Mouse (Mus musculus) thymus, adult 2 months (tissue): ENCODE results near the gene Olfr1496.

Experiments
- CTCF ChIP-seq: fragments of 200-500 bp; IDR thresholded peaks from 2 replicates; pipeline ENCODE4 v1.5.1; 2012; ENCODE audit warnings: mild to moderate bottlenecking, control low read depth, low read length, moderate library complexity, borderline replicate concordance; ENCODE audit not compliant: control insufficient read depth, poor library complexity, insufficient read depth; ENCODE audit errors: extremely low read depth
- POLR2A ChIP-seq: fragments of 200-500 bp; IDR thresholded peaks from 2 replicates; pipeline ENCODE4 v1.6.1; 2012; ENCODE audit warnings: mild to moderate bottlenecking, low read length, control low read depth, moderate library complexity; ENCODE audit not compliant: control insufficient read depth, poor library complexity, insufficient read depth; ENCODE audit errors: extremely low read depth

DNA sequence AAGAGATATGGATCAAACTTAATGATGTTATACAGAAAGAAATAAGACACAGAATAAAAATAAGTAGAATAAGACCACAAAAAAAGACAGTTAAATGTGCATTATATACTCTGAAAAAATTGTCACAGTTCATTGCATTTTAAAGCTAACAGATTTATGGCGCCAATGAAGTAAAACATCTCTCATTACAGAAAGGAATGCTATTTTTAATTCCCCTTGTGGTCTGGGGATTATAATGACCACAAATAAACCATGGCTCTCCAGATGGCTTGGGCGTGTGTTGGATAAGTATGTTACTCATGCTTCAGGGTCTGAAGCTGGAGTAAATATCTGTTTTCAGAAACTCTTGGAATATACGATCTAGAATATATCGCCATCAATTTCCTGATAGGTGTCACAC, 38.2 kb upstream of the Olfr1496 start, which contains the start of gene Olfr1494:
- no peak for TF ChIP-seq CTCF
- no peak for TF ChIP-seq POLR2A
